Mouse (Mus musculus): Measurements from ENCODE around the gene Runx2. TPM values are rescaled to one million over a fixed set of nuclear protein-coding genes. Genes with fewer than 3 reads are reported as not detected.

Gene Runx2
- polyA plus RNA-seq (2016; fragmentation: Nextera tagmentation; extraction: Ambion mirVana): 0.35 and 0.77 TPM in 2 replicates

DNA sequence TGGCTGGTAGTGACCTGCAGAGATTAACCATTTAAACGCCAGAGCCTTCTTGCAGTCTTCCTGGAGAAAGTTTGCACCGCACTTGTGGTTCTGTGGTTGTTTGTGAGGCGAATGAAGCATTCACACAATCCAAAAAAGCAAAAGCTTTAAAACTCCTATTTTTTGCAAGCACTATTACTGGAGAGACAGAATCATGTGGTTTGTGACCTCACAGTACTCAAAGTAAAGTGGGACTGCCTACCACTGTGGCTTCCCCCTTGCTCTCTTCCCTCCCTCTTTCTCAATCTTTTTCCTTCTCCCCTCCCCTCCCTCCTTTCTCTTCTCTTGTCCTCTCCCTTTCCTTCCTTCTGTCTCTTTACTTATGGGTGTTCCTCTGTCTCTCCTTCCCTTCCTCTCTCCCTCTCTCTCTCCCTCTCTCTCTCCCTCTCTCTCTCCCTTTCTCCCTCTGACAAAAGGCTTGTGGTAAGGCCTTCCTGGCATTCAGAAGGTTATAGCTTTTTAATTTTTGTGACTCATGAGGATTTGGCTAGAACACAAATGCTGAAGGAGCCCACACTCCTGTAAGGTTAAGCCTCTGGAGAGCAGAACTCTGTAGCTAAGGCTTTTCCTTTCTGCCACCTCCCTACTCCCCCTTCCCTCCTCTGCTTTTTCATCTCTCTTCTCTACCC lies at the start of gene Runx2:
Gene Runx2 (minus strand): TSS at position 290 of the 668 bp plus-strand sequence.
- H3K27me3 ChIP-seq (replicated peaks): no peaks in the 10 kb centered on the region
- no peak within 1 kb of the TSS for H3K27ac ChIP-seq (ENCODE audit: poor library complexity, severe bottlenecking)
- no peak within 1 kb of the TSS for H3K9ac ChIP-seq
- H3K4me1 ChIP-seq (replicated peaks): peaks cover 6% of the 10 kb centered on the region; the same call in 1 of the 2 replicates
- ATAC-seq (ENCODE audit: insufficient number of reproducible peaks, low FRiP score): no peak
- H3K36me3 ChIP-seq: no peaks in the 10 kb centered on the region
- no peak within 1 kb of the TSS for H3K4me3 ChIP-seq
- WGBS: 36% methylated on average over 3 of the region's 3 CpGs
- H3K9me3 ChIP-seq (replicated peaks): no peaks in the 10 kb centered on the region
- H3K4me2 ChIP-seq: peak within 1 kb of the TSS; percentile 29; the same call in 1 of the 2 replicates

DNA sequence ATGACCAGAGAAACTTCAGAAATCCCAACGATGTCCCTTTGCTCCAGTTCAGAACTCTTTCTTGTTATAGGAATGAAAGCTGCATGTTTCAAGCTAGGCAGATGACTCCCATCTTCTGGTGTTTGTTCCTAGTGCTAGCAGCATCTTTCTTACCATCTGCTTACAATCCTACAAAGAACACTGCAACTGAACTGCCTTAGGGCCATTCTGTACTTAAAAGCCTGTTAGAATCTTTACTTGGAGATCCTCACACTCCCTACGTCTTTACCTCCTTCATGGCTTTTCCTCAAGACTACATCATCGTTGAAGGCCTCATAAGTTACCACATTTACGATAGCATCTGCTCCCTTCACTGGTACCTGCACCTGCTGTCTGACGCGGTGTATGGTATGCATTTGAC lies 48.6 kb upstream of the Runx2 start:
- no peak overlapping the region for H3K4me2 ChIP-seq
- H3K9me3 ChIP-seq (replicated peaks): no peaks in the 10 kb centered on the region
- H3K27me3 ChIP-seq (replicated peaks): no peaks in the 10 kb centered on the region
- no peaks in the 10 kb centered on the region for H3K36me3 ChIP-seq
- no peak overlapping the region for H3K27ac ChIP-seq (ENCODE audit: poor library complexity, severe bottlenecking)
- H3K4me3 ChIP-seq: no peak overlapping the region
- H3K4me1 ChIP-seq (replicated peaks): no peaks in the 10 kb centered on the region
- 91% methylated on average over 6 of the region's 6 CpGs for WGBS
- ATAC-seq (ENCODE audit: insufficient number of reproducible peaks, low FRiP score): no peak
- H3K9ac ChIP-seq: no peak overlapping the region

DNA sequence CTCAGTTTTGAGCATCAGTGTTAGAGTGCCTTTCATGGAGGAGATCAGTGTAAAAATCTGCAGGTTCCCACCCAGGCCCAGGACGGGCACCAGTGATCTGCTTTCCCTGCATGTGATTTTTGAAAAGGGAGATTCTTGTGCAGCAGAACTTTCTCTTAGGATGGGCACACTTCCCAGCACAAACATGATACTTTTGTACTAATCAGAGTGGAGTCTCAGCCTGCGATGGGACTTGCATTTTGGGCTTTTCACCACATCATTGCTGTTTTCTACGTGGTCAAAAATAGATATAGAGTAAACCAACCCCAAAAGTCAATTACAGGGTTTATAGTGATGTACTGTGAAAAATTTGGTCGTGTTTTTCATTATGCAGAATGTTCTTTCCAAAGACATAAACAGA lies 27.6 kb upstream of the Runx2 start:
- WGBS: 79% methylated on average over 4 of the region's 4 CpGs
- H3K27me3 ChIP-seq (replicated peaks): no peaks in the 10 kb centered on the region
- no peak overlapping the region for H3K9ac ChIP-seq
- peaks cover 3% of the 10 kb centered on the region; the same call in 1 of the 2 replicates for H3K4me1 ChIP-seq (replicated peaks)
- no peak for ATAC-seq (ENCODE audit: insufficient number of reproducible peaks, low FRiP score)
- no peaks in the 10 kb centered on the region for H3K9me3 ChIP-seq (replicated peaks)
- H3K4me3 ChIP-seq: no peak overlapping the region
- H3K36me3 ChIP-seq: no peaks in the 10 kb centered on the region
- no peak overlapping the region for H3K27ac ChIP-seq (ENCODE audit: poor library complexity, severe bottlenecking)
- H3K4me2 ChIP-seq: no peak overlapping the region

DNA sequence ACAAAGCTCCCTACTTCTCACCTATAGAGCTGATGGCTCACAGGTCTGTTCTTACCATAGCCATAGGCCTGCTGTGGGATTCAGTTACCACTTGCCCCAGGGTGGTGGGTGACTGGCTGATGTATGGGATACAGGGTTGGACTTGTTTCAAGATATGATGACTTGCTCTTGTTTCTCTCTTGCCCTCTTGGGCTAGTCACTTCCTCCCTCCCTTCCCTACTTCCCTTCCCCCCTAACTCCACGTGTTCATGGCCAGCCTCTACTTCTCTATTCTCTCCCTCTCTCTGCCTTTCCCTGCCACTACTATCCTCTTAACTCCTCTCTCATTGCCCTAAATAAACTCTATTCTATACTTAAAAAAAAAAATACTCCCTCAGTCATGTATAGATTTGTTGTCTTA lies 16.6 kb upstream of the Runx2 start:
- no peaks in the 10 kb centered on the region for H3K9me3 ChIP-seq (replicated peaks)
- H3K4me3 ChIP-seq: no peak overlapping the region
- no peaks in the 10 kb centered on the region for H3K27me3 ChIP-seq (replicated peaks)
- ATAC-seq (ENCODE audit: insufficient number of reproducible peaks, low FRiP score): no peak
- WGBS: 76% methylated on average over 1 of the region's 1 CpGs
- no peak overlapping the region for H3K9ac ChIP-seq
- no peak overlapping the region for H3K27ac ChIP-seq (ENCODE audit: poor library complexity, severe bottlenecking)
- H3K36me3 ChIP-seq: no peaks in the 10 kb centered on the region
- H3K4me2 ChIP-seq: no peak overlapping the region
- no peaks in the 10 kb centered on the region for H3K4me1 ChIP-seq (replicated peaks)

DNA sequence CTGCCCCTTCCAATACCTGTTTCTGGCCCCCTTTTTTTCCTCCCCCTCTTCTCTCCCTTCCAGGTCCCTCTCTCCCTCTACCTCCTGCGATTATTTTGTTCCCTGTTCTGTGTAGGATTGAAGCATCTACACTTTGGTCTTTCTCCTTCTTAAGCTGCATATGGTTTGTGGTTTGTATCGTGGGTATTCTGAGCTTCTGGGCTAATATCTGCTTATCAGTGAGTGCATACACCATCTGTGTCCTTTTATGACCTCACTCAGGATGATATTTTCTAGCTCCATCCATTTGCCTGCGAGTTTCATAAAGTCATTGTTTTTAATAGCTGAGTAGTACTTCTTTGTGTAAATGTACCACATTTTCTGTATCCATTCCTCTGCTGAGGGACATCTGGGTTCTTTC lies 15.0 kb upstream of the Runx2 start:
- 85% methylated on average over 3 of the region's 3 CpGs for WGBS
- Histone ChIP-seq H3K4me2 (no peak overlapping the region), H3K27ac (ENCODE audit: poor library complexity, severe bottlenecking) (no peak overlapping the region), H3K9ac (no peak overlapping the region), H3K4me1 (replicated peaks) (no peaks in the 10 kb centered on the region), H3K36me3 (no peaks in the 10 kb centered on the region), H3K27me3 (replicated peaks) (no peaks in the 10 kb centered on the region), H3K4me3 (no peak overlapping the region), H3K9me3 (replicated peaks) (no peaks in the 10 kb centered on the region)
- no peak for ATAC-seq (ENCODE audit: insufficient number of reproducible peaks, low FRiP score)

DNA sequence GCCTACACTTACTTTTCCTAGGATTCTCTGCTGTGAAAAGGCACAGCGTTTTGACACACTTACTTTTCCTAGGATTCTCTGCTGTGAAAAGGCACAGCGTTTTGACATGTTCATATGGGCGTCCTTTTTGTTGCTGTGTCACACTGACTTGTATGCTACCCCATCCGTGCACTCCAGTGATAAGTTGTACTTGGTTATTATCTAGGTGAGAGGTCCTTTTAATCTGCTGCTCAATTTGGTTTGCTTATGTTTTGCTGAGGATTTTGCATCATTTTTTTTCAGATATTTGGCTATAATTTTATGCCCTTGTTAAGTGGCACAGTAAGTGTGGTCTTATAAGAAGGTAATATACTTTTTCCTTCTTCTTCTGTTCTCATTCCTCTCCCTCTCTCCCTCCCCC lies 13.4 kb upstream of the Runx2 start:
- ATAC-seq (ENCODE audit: insufficient number of reproducible peaks, low FRiP score): peak; percentile 81
- no peak overlapping the region for H3K9ac ChIP-seq
- no peak overlapping the region for H3K4me3 ChIP-seq

DNA sequence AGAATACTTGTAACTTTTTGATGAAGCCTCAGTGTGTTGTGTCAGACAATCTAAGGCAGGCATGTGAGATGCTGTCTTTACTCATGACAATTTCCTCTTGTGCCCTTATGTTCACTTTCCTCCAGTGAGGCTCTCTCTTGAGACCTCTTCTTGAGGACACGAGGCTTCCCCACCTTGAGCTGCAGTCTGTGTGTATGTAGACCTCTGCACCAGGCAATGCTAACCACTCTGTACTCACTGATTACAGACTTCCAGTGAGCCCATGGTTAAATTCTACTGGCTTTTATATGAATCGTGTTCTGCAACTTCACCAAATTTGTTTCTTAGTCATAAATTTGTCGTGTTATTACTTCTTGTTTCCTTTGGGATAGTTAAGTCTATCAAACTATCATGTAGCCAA lies 12.5 kb upstream of the Runx2 start:
- Histone ChIP-seq H3K27me3 (replicated peaks) (no peaks in the 10 kb centered on the region), H3K4me1 (replicated peaks) (no peaks in the 10 kb centered on the region), H3K4me2 (no peak overlapping the region), H3K4me3 (no peak overlapping the region), H3K9ac (no peak overlapping the region), H3K9me3 (replicated peaks) (no peaks in the 10 kb centered on the region), H3K27ac (ENCODE audit: poor library complexity, severe bottlenecking) (no peak overlapping the region), H3K36me3 (no peaks in the 10 kb centered on the region)
- no peak for ATAC-seq (ENCODE audit: insufficient number of reproducible peaks, low FRiP score)
- 75% methylated on average over 3 of the region's 3 CpGs for WGBS

More for the DNA sequence above, 13.4 kb upstream of the Runx2 start:
- Histone ChIP-seq H3K4me1 (replicated peaks) (no peaks in the 10 kb centered on the region), H3K27ac (ENCODE audit: poor library complexity, severe bottlenecking) (no peak overlapping the region), H3K27me3 (replicated peaks) (no peaks in the 10 kb centered on the region), H3K9me3 (replicated peaks) (no peaks in the 10 kb centered on the region), H3K36me3 (no peaks in the 10 kb centered on the region), H3K4me2 (no peak overlapping the region)
- WGBS: 69% methylated on average over 4 of the region's 4 CpGs

DNA sequence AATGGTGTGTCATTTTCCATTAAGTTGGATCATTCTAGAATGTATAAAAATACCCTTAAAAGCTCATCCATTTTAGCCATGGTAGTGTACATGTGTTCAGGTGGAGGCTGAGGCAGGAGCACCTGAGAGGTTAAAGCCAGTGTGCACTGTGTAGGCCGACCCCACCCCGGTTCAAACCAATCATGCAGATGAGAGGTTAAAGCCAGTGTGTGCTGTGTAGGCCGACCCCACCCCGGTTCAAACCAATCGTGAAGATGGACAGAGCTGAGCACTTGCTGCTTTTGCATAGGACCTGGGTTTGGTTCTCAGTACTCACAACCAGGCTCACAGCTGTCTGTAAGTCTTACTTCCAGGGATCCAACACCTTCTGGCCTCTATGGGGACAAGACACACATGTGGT lies 7.3 kb upstream of the Runx2 start:
- whole genome bisulfite sequencing: 85% methylated on average over 5 of the region's 5 CpGs
- Histone ChIP-seq H3K9ac (no peak overlapping the region), H3K9me3 (replicated peaks) (no peaks in the 10 kb centered on the region), H3K4me2 (no peak overlapping the region), H3K36me3 (no peaks in the 10 kb centered on the region), H3K27me3 (replicated peaks) (no peaks in the 10 kb centered on the region), H3K4me3 (no peak overlapping the region), H3K4me1 (replicated peaks) (no peaks in the 10 kb centered on the region), H3K27ac (ENCODE audit: poor library complexity, severe bottlenecking) (no peak overlapping the region)
- no peak for ATAC-seq (ENCODE audit: insufficient number of reproducible peaks, low FRiP score)

DNA sequence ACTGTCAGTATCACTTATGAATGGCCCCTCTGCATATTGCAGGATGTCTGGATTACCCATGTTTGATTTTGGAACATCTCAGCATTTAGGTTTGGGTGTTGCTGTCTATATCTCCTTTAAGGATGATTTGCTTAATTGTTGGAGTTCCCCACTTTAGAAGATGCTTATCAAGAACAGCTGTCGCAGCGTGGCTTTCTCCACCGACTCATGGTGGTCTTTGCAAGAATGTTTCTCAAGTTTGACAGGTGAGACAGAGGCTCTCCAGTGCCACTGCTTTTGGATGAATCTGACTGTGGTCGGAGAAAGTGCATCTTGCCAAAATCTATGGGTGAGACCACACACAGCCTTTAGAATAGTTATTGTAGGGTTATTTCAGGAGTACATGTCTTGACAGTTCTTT lies 5.2 kb upstream of the Runx2 start:
- H3K27ac ChIP-seq (ENCODE audit: poor library complexity, severe bottlenecking): no peak overlapping the region
- no peak overlapping the region for H3K4me3 ChIP-seq
- H3K27me3 ChIP-seq (replicated peaks): no peaks in the 10 kb centered on the region
- 40% methylated on average over 4 of the region's 4 CpGs for WGBS
- no peaks in the 10 kb centered on the region for H3K9me3 ChIP-seq (replicated peaks)
- no peaks in the 10 kb centered on the region for H3K36me3 ChIP-seq
- no peaks in the 10 kb centered on the region; the same call in 1 of the 2 replicates for H3K4me1 ChIP-seq (replicated peaks)
- no peak for ATAC-seq (ENCODE audit: insufficient number of reproducible peaks, low FRiP score)
- no peak overlapping the region for H3K9ac ChIP-seq
- H3K4me2 ChIP-seq: no peak overlapping the region

DNA sequence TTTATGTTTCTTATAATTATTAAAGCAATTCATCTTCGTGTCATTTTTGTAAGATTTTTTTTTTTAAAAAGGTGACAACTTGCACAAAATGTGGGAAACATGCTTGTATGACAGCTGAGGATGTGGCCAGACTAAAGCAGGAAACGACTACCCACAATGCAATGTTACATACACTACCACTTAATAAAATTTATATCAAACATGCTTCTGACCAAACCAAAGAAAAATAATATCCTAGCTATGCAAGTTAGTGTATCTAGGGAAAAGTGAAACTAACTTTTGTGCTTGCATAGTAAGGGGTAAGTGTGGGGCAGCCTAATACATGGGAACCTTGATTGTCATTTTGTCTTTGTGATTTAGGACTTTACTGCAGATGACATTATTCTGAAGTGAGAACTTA lies 4.2 kb upstream of the Runx2 start:
- Histone ChIP-seq H3K9ac (no peak overlapping the region), H3K36me3 (no peaks in the 10 kb centered on the region), H3K27ac (ENCODE audit: poor library complexity, severe bottlenecking) (no peak overlapping the region), H3K27me3 (replicated peaks) (no peaks in the 10 kb centered on the region), H3K4me2 (no peak overlapping the region), H3K4me3 (no peak overlapping the region), H3K9me3 (replicated peaks) (no peaks in the 10 kb centered on the region), H3K4me1 (replicated peaks) (peaks cover 6% of the 10 kb centered on the region; the same call in 1 of the 2 replicates)
- WGBS: 79% methylated on average over 2 of the region's 2 CpGs
- no peak for ATAC-seq (ENCODE audit: insufficient number of reproducible peaks, low FRiP score)

DNA sequence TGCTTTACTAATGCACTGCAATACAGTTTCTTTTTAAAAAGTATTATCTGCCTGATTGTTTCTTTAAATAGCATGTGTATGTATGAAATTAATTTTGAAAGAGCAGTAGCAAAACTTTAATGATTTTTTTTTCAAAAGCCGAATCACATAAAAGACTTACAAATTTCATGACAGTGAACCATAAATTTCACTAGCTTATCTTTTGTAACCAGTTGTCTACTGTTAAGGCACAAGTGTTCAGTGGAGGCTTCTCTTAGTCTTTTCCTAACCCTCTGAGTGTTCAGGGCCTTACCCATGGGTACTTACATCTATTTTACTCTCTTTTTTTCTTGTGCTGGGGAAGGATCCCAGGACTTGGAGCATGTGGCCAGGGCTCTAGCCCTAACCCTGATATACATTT lies 7.6 kb downstream of the Runx2 start:
- H3K4me1 ChIP-seq (replicated peaks): no peaks in the 10 kb centered on the region
- H3K9me3 ChIP-seq (replicated peaks): no peaks in the 10 kb centered on the region
- no peaks in the 10 kb centered on the region for H3K36me3 ChIP-seq
- no peak overlapping the region for H3K4me2 ChIP-seq
- 82% methylated on average over 1 of the region's 1 CpGs for WGBS
- H3K9ac ChIP-seq: no peak overlapping the region
- no peaks in the 10 kb centered on the region for H3K27me3 ChIP-seq (replicated peaks)
- no peak overlapping the region for H3K4me3 ChIP-seq
- no peak overlapping the region for H3K27ac ChIP-seq (ENCODE audit: poor library complexity, severe bottlenecking)
- no peak for ATAC-seq (ENCODE audit: insufficient number of reproducible peaks, low FRiP score)

DNA sequence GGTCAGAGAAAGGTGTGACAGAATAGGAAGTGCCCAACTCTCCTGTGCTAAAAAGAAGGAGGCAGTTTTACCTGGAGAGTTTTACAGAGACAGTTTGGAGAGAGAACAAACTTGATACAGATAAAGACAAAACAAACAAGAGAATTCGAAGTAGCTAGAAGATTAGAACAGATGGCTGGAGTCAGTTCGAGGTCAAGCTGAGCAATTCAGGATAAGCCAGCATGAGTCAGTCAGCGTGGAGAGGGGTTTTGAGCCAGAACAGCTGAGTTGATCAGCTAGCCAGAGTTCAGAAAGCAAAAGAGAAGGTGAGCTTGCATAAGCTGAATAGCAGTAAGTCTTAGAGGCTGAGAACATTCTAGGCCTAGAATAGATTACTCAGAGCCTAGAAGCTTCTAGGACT lies 17.3 kb downstream of the Runx2 start:
- ATAC-seq (ENCODE audit: insufficient number of reproducible peaks, low FRiP score): no peak
- no peak overlapping the region for H3K4me3 ChIP-seq
- WGBS: 21% methylated on average over 3 of the region's 3 CpGs
- H3K9ac ChIP-seq: no peak overlapping the region
- H3K4me1 ChIP-seq (replicated peaks): no peaks in the 10 kb centered on the region
- no peak overlapping the region for H3K4me2 ChIP-seq
- no peak overlapping the region for H3K27ac ChIP-seq (ENCODE audit: poor library complexity, severe bottlenecking)
- H3K36me3 ChIP-seq: 0 out of 2 replicates have a peak, but pooled peaks cover 3% of the 10 kb centered on the region
- H3K9me3 ChIP-seq (replicated peaks): no peaks in the 10 kb centered on the region
- no peaks in the 10 kb centered on the region for H3K27me3 ChIP-seq (replicated peaks)
